Mouse (Mus musculus) layer of hippocampus, postnatal 14 days (tissue): ENCODE measurements around the gene Scamp2. TPM values are rescaled to one million over a fixed set of nuclear protein-coding genes. Genes with fewer than 3 reads are reported as not detected.
A peak's percentile ranks its signal among the peaks of the same experiment; 100 is the strongest.

Experiments
- DNase-seq, 2 experiments: peaks; one replicate each; pipeline ENCODE4 v3.0.0; 2021 to 2022; ENCODE audit warnings: low spot score in 2 of 2, mixed read lengths in 1 of 2
- long read RNA-seq, 2 experiments: library from polyadenylated mRNA; stranded (forward); transcript quantifications; one replicate each; pipeline ENCODE4 v2.0.0; 2021
- total RNA-seq, 2 experiments: library from RNA; stranded (reverse); gene quantifications; 2 replicates each; pipeline ENCODE4 v1.2.3; 2021

Scamp2 gene
- 10 to 100 TPM; 26.6 to 28.0 TPM for total RNA-seq
- long read RNA-seq, experiment 1, transcript Scamp2-201 (9 exons, 2,340 nt): major isoform, 38 of 42 reads
- long read RNA-seq, experiment 1, partial matches to known transcripts: 2 of 42 reads
- long read RNA-seq, experiment 1, other reads (novel, unspliced or antisense): 2 of 42 reads
- long read RNA-seq, experiment 2, transcript Scamp2-201 (9 exons, 2,340 nt): major isoform, 49 of 58 reads
- long read RNA-seq, experiment 2, partial matches to known transcripts: 3 of 58 reads
- long read RNA-seq, experiment 2, other reads (novel, unspliced or antisense): 5 of 58 reads

GRCm38 (mm10) chr9:57560861-57561710 lies at the start of gene Scamp2:
TSS of gene Scamp2 (plus strand) at chr9:57560943.
- peak; percentile 94 to 97 for DNase-seq

DNA sequence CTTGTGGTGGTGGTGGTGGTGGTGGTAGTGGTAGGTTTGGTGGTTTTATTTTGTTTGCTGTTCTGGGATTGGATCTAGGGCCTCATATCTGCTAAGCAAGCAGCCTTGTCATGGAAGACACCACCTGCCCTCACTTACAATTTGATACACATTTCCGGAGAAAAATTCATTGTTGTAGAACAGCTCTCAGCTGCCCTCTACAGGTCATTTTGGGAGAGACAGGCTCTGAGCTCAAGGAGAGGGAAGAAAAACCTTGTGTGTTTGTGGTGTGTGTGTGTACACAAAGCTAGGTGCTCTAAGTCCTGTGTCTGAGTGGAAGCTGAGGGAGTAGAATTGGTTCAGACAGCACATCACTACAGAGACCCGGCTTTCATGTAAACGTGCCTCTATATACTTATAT lies 43.6 kb upstream of the Scamp2 start:
- peak; percentile 56 to 58 for DNase-seq

DNA sequence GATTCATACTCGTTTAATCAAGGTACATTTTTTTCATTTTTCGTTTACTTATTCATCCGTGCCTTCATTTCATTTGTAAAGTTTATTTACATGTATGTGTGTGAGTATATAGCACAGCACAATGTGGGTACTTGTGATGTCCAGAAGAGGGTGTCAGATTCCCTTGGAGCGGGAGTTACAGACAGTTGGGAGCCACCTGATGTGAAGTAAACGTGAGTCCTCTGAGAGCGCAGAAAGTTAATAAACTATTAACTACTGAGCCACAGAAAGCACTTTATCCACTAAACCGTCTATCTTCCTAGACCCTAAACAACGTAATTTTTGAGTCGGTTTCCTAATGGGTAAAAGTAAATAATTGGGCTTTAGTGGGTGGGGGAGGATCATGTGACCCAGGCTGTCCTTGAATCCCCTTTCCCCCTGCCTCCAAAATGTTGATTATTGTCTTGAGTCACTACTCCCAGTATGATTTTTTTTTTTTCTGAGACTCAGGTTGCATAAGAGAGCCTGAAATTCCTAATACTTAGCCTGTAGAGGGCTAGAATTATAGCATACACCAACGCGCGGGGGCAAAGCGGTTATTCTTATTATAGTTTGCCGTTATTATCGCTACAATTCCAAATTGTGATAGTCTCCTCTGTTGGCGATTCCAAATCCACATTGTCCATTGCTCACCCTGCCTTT lies 40.2 kb upstream of the Scamp2 start:
- DNase-seq: no peak

- DNase-seq: peak; percentile 92 to 94
Observed at GRCm38 (mm10) chr9:57521056-57521911, 39.5 kb upstream of the Scamp2 start, which contains the start of gene Cox5a. TSS of gene Cox5a (plus strand) at chr9:57521274.

GRCm38 (mm10) chr9:57522114-57522860 lies 38.5 kb upstream of the Scamp2 start:
- DNase-seq: no peak

- DNase-seq: no peak
Observed at GRCm38 (mm10) chr9:57522861-57523246, 37.9 kb upstream of the Scamp2 start.

GRCm38 (mm10) chr9:57523754-57524153 lies 37.0 kb upstream of the Scamp2 start:
- no peak for DNase-seq

GRCm38 (mm10) chr9:57524439-57524838 lies 36.3 kb upstream of the Scamp2 start:
- DNase-seq: no peak

DNA sequence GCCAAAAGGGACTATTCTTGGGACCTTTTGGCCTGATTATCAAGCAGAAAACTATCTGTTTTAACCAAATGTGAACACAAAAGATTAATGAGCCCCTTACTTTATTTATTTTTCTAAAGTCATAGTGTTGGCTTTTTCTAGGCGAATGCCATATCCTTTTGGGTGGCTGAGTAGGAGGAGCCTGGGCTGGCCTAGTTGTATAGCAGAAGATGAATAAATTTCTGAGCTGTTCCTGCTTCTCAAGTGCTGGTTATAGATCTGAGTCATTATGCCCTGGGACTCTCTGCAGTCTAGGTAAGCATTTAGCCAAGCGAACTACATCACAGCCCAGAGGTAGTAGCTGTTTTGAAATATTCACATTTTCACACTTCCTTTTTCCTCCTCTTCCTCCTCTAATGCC lies 35.2 kb upstream of the Scamp2 start:
- no peak for DNase-seq

DNA sequence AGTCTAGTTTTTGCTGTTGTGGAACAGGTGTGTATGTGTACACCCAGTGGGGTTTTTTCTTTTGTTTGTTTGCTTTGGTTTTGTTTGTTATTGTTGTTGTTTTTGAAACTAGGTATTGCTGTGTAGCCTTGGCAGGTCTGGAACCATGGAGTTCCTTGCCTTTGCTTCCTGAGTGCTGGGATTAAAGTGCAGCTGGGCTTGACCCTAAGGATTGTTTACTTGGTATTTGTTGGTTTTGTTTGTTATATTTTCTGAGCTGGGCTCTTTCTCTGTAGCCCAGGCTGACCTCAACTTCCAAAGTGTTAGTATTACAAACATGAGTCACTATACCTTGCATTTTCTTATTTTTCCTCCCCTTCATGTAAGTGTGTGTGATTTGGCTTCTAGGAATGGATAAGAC lies 34.3 kb upstream of the Scamp2 start:
- DNase-seq: no peak

- no peak for DNase-seq
Observed at GRCm38 (mm10) chr9:57531946-57532345, 28.8 kb upstream of the Scamp2 start.

GRCm38 (mm10) chr9:57536362-57536761 lies 24.4 kb upstream of the Scamp2 start:
- DNase-seq: no peak

DNA sequence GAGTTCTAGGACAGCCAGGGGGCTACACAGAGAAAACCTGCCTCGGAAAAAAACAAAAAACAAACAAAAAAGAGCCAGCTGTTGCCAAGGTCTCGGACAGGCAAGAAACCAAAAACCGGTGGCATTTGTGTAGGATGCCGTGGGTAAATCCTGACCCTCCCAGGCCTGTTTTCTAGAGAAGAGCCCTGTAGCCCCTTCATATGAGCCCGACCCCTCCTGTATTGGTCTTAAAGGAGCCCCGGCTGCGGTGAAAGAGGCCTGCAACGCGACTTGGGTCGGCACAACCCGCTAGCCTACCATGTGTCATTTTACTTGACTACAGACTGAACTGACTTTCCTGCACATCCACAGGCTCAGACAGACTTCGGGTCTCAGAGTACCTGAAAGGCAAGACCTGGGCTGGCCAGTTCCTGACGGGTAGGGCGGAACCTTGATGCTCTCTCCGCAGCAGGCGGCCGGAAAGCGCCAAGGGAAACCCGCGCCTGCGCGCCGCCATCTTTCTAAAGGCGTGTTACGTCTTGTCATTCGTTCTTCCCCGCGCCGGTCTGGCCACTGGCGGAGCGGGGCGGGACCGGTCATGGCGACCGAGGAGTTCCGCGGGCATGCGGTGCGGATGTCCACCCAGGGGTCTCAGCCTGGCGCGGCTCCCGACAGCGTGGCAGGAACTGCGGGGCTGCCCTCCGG lies 23.6 kb upstream of the Scamp2 start, which contains the start of gene Fam219b:
TSS of gene Fam219b (plus strand) at position 485 of the 684 bp plus-strand sequence.
- DNase-seq: peak; percentile 91 to 94

- peak in 1 of 2 experiments; percentile 47 for DNase-seq
Observed at GRCm38 (mm10) chr9:57537728-57538181, 23.0 kb upstream of the Scamp2 start.

GRCm38 (mm10) chr9:57539550-57539949 lies 21.2 kb upstream of the Scamp2 start:
- DNase-seq: no peak

DNA sequence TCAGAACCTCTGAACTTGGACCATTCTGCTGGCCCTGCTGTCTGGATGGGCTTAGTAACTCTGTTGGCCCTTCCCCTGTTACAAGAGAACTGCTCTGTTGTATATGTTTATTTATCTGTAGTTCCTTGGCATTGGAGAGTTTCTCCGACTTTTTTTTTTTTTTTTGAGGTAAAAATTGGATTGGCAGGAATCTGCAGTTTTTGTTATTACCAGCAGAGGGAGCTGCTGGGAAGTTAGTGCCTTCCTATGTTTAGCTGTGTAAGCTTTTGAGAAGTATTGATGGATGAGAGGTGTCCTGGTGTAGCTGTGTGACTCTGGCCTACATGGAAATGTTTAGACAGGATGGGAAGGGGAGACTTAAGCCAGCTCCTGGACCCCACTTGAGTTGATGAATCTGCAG lies 19.4 kb upstream of the Scamp2 start:
- DNase-seq: peak; percentile 58 to 68

DNA sequence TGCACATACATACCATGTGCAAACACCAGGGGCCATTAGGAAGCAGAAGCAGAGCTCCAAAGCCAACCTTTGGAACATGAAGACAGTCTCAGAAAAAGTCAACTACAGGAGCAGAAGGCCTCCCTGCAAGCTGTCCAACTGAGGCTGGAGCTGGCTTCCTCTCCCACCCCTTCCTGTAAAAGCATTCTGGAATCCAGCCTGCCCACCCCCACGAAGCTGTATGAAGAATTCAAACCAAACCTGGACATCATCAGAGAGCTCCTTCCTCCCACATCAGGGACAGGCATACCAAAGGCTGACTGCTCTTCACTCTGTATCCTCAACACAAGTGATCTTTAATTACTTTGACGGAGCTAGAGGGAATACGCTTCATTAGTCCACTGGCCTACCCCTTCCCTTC lies 16.8 kb upstream of the Scamp2 start:
- no peak for DNase-seq

DNA sequence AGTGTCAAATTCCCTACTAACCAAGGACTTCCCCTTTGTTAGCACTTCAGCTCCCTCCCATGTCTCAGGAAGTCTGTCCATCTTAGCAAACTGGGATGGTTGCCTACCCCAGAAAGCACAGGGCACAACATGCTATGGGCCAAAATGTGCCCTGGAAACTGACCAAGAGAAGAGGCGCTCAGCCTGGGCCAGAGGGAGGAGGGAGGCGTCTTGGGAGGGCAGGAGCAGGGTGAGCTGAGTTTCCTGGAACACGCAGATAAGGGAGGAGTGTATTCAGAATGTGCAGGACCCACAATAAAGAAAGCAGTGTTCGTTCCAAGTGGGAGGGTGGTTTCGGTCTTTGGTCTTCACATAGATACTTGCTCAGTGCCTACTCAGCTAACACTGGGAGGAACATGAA lies 13.5 kb upstream of the Scamp2 start:
- no peak for DNase-seq

DNA sequence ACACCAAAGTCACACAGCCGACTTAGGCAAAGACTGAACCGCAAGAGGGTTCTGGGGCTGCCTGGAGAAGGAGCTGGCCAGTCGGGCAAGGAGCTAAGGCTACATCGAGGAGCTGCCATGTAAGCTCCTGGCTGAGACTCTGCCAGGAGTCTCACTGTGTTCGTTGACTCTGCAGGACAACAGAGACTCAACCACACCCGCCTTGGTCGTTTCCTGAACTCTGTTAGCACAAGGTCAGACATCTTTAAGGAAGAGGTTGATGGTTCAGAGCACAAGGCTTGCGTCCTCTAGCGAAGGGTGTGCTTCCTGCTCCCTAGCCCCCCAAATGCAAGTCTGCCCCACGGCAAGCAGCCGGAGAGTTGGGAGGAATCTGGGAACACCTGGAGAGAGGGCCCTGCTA lies 12.9 kb upstream of the Scamp2 start:
- DNase-seq: no peak
